Mouse (Mus musculus): ENCODE measurements around the gene Zfp366. TPM values are rescaled to one million over a fixed set of nuclear protein-coding genes. Genes with fewer than 3 reads are reported as not detected.

Gene Zfp366
- polyA plus RNA-seq, 1 experiment from 2014 or later: 0.10 TPM

DNA sequence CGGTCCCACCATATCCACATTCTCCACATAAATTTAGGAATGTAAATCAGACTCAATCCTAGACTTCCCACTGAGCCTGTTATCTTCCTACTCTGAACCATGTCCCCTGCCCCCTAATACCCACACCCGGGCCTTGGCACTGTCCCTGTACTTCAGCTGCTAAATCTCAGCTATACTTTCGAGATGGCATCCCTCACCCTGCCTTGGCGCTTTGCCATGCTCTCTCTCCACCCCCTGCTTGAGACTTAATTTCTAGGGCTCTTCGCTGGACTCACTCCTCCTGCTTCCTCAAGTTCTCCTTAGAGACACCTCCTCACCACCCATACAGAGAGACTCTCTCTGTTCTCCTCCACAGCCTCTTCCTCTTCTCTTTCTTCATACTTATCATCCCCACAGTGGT, 115.3 kb downstream of the Zfp366 start:
- 68% methylated on average over 5 of the region's 5 CpGs for WGBS (ENCODE audit: insufficient replicate concordance)
- no peak overlapping the region for H3K4me3 ChIP-seq

More for the DNA sequence above, 115.3 kb downstream of the Zfp366 start:
- Histone ChIP-seq H3K4me2 (no peak overlapping the region), H3K9ac (no peak overlapping the region), H3K9me3 (replicated peaks) (no peaks in the 10 kb centered on the region), H3K27me3 (replicated peaks) (0 out of 2 replicates have a peak, but pooled peaks cover 5% of the 10 kb centered on the region), H3K4me1 (no peaks in the 10 kb centered on the region), H3K27ac (no peak overlapping the region), H3K36me3 (no peaks in the 10 kb centered on the region)
- ATAC-seq: no peak

Other genes starting within 250 kb of the Zfp366 start
- gene 1700024P04Rik, start 200.3 kb upstream of the Zfp366 start, polyA plus RNA-seq (2016; fragmentation: Nextera tagmentation; extraction: Ambion mirVana): not detected in 2 replicates
- gene Ptcd2, start 159.9 kb downstream of the Zfp366 start, polyA plus RNA-seq (2016; fragmentation: Nextera tagmentation; extraction: Ambion mirVana): 44.6 and 46.8 TPM in 2 replicates
- gene Mrps27, start 160.0 kb downstream of the Zfp366 start, polyA plus RNA-seq (2016; fragmentation: Nextera tagmentation; extraction: Ambion mirVana): 43.7 and 44.3 TPM in 2 replicates

Measured in liver, embryonic 12.5 days (tissue).